Mouse (Mus musculus): ENCODE results near the gene Spa17.

Spa17 gene

GRCm38 (mm10) chr9:37613182-37613910 is at the start of gene Spa17:
TSS of gene Spa17 (minus strand) at chr9:37613722.
- peak; percentile 93 for DNase-seq

- DNase-seq: no peak
These were observed 49.7 kb upstream of the Spa17 start for GRCm38 (mm10) chr9:37663210-37663609.

GRCm38 (mm10) chr9:37659413-37659812 is 45.9 kb upstream of the Spa17 start:
- no peak for DNase-seq

DNA sequence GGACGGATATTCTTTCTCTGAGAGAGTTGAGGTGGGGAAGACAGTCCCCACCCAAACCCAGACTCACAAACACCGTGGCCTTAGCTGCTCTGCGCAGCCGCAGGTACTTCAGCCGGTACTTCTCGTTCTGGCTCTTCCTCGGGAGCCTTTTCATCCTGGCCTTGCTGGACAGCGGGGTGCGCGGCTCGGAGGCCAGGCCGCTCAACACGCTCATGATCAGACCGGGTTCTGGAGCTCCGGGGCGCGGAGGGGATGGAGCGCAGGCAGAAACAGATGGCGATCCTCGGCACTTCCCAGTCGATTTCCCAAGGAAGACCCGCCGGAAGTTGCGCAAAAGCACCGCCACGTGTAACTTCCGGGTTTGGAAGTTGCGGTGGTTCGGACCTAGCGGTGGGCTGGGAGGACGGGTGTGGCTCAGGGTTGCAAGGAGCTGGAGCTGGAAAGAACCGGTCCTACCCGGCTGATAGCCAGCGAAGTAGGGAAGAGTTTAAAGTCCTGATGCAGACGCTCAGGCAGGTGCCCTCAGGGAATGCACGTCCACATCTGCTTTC is 43.5 kb upstream of the Spa17 start, which contains the start of gene Tbrg1:
TSS of gene Tbrg1 (minus strand) at position 382 of the 551 bp plus-strand sequence.
- peak; percentile 73 for DNase-seq

DNA sequence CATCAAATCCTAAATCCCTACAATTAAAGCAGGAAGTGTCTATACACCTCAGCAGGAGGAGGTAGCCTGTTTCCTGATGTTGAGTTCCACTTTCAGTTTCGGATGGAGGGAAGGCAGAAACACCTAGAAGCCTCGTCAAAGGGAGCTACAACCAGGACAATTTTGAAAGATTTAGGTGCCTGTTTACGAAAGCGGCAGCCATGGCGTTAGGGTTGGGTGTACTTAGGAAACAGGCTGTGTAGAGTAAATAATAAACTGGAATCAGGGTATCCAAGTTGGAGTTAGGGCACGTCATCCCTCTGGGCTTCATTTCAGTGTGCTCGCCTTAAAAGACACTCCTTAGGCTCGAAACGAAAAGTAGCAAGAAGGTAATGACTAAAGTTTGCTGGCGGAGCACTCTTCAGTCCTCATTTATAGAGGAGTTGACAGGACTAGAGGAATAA is 42.9 kb upstream of the Spa17 start:
- DNase-seq: peak; percentile 50

DNA sequence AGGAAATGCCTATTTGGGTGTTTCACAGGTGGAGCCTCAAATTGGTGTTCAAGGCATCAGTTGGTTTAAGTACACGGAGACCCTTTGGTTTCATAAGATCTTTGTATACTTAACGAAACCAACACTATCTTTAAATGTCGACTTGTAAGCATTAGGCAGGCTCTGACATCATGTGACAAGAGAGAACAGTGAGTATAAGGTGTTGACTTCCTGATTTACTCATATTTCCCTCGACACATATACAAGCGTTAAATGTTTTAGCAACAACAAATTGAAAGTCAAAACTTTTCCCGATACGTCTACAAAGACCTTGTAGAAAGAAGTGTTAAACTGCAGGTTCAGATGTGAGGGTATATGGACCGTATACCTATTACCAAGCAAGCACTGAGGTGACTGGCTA is 42.4 kb upstream of the Spa17 start:
- DNase-seq: no peak

- no peak for DNase-seq
These were observed 40.3 kb upstream of the Spa17 start for GRCm38 (mm10) chr9:37653836-37654235.

GRCm38 (mm10) chr9:37650639-37651038 is 37.1 kb upstream of the Spa17 start:
- no peak for DNase-seq

GRCm38 (mm10) chr9:37646246-37646645 is 32.7 kb upstream of the Spa17 start:
- DNase-seq: no peak

DNA sequence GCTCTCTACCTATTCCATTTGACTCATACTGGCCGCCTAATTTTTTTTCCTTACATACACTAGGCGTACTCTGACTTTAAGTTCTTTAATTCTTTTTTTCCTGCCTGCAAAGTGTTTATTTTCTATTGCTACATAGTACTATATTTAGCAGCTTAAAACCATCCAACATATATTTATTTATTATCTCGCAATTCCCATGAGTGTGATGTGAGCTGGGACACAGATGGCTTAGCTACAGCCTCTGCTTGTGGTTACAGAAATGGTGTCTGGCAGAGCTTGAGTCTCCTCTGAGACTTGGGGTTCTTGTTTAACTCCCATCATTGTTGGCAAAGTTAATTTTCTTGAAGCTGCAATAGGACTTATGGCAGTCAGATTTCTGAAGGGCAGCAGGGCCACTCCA is 25.2 kb upstream of the Spa17 start:
- DNase-seq: no peak

DNA sequence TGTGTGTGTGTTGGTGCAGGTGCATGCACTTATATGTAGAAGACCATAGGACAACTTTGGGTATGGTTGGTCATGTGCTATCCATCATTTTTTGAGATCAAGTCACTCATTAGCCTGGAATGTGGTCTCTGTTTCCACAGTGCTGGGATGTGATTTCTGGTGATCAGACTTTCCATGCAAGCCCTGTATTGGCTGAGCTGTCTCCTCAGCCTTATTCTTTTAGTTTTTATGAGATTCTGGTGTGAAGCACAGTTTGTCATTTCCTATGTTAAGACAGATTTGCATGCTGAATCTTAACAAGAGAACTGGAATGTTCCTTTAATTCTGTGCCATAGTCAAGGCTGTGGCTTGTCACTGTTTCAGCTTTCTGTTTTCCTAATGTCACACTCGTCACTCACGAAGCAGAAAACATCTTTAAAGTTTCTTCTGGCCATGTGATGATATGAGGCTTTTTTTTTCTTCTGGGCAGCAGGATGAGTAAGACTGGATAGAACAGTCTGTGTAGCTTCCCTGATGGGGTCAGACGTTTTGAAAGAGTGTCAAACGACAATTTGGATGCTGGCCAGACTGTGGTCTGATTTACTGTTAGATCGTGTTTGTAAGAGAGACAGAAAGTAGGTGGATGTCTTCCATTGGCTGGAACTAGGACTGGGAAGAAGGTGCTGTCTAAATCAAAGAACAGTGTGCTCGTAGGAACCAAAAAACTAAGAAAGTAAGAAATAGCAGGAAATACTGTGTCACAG is 23.4 kb upstream of the Spa17 start:
- no peak for DNase-seq

DNA sequence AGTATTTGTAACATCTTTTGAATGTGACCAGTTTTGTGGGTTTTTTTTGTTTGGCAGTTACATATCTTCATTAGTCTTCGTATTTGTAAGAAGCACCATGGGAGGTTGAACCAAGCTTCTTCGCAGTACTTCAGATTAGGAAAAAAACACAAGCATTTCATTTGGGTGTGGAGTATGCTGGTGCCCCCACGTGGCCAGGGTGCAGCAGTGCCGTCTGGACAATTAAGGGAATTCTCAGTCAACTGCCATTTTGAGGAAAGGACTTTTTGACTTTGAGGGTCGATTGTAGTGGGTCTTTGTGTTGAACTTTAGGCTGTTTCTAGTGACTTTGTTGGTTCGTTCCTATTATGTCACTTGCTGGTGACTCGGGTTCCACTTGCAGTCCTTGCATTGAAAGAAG is 22.8 kb upstream of the Spa17 start:
- peak; percentile 43 for DNase-seq

DNA sequence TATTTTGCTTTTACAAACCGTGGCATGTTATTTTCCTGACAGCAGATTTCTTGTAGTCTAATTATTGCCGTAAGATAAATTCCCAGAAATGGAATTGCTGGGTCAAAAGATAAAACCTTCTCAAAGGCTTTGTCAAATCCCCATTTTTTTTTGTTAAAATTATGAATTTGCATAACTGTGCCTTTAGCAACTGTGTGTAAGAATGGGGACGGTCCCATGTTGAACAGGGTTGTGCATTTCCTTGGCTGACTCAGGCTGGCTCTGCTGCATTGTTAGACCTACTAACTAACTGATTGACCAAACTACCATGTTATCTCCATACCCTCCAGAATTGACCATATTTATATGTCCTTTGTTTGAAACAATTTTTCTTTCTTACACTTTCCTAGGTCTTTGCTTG is 20.7 kb upstream of the Spa17 start:
- no peak for DNase-seq

DNA sequence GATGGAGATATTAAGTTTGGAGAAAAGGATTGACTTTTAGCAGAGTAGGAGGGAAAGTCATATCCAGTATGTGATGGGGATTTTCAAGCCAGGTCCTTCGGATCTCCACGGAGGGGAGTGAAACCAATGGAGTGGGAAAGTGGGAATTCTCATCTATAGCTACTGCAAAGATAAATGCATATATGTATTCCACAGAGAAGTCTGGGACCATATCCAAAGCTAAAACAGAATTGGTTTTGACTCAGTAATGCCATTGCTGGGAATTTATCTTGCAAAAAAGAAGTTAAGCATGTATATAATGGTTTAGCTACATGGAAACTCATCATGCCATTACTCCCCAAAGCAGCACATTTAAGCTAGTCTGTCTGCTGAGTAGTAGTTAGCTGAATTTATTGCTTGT is 18.8 kb upstream of the Spa17 start:
- DNase-seq: no peak

DNA sequence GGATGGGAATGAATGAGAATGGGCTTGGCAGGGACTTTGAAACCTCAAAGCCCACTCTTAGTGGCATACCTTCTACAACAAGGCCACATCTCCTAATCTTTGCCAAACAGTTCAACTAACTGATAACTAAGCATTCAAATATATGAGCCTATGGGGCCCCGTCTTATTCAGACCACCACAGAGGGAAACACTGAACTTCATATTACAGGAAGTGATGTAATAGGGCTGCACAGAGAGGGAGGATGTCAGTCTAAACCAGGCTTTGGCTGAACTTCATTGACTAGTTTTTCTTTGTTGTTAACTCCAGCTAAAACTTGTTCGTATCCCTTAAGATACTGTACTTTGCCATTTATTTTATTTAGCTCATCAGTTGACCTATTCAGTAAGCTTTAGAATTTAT is 16.4 kb upstream of the Spa17 start:
- no peak for DNase-seq

DNA sequence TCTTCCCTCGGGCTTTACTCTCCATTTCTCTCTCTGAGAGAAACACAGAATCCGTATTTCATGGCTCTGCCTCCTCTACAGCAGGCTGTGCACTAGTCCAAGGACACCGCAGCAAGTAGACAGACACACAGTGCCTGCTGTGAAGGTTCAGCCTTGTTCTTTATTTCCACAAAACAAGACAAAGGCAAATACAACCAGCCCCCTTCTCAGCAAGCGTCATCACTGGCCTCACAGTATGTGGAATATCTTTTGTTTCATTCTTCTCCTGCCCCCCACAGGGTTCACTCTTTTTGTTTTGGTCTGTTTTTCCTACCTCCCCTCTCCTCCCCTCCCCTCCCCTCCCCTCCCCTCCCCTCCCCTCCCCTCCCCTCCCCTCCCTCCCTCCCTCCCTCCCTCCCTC is 15.1 kb upstream of the Spa17 start:
- DNase-seq: no peak

DNA sequence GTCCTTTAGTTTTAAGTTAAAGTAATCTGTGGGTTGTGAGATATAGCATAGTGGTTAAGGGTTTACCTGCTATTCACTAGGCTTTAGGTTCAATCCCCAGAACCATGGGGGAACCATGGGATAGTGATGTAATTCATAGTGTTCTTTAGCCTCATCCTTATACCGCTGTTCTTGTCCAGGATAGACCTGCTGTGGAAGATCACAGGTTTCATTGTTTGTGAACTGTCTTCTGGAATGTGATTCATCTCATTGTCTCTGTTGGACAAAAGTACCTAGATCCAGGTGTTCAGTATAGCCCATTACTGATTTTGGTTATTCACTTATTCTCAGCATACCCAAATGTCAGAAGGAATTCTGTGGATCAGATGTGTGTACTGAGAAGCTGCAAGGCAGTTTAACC is 13.7 kb upstream of the Spa17 start:
- no peak for DNase-seq

DNA sequence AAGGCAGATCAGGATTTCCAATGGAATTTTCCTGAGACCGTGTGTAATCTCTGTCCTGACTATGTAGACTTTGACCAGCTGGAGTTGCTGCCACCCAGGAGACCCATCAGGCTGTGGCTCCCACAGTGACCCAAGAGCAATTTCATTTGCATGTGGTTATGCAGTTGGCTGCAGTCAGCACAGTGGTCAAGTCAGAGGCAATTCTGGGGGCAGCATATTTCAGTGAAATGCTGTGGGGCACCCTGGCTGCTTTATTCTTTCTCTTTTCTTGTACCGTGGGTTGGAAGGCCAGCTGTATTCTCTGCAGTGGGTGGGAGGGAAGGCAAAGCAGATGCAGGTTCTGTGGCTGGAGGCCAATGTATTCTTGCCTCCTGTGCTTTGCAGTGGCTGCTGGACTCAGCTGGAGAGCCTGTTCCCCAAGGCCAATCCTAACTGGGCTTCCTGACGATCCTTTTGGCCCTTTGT is 12.6 kb upstream of the Spa17 start:
- DNase-seq: no peak

DNA sequence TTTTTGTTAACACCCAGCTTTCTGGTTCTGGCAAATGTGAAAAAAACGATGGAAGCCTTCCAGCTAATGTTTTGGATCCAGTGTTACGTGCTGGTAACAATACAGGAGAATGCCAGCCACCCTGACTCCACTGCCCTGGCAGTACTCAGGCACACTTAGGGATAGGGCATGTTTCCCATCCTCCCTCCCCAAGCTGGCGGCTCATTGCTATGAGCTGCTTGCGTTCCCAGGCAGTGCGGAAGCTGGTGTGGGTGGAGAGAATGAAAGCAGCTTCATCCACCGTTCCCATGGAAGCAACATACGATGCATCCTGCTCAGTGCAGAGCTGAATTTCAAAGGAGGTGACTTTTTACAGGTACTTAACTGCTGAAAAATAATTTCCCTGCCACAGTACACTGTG is 12.1 kb upstream of the Spa17 start:
- no peak for DNase-seq

DNA sequence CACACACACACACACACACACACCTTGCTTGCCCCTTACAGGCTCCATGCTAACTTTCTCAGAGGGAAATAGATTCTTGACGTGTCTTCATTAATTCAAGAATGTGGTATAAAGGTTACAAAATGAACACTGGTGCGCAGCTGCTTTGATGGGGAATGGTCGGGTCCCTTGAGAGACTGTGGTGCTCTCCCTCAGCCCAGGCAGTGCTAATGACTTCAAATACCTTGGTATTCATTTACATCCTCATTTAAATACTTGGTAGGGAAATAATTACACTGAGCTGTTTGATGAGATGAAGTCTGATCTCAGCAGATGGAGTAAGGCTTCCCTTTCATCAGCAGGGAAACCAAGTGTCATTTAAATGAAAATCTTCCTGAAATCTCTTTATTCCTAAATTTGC is 11.6 kb upstream of the Spa17 start:
- no peak for DNase-seq

- no peak for DNase-seq
These were observed 11.0 kb upstream of the Spa17 start for GRCm38 (mm10) chr9:37624502-37624901.

- no peak for DNase-seq
These were observed 10.5 kb upstream of the Spa17 start for GRCm38 (mm10) chr9:37623981-37624380.

- no peak for DNase-seq
These were observed 7.8 kb upstream of the Spa17 start for GRCm38 (mm10) chr9:37621290-37621689.

DNA sequence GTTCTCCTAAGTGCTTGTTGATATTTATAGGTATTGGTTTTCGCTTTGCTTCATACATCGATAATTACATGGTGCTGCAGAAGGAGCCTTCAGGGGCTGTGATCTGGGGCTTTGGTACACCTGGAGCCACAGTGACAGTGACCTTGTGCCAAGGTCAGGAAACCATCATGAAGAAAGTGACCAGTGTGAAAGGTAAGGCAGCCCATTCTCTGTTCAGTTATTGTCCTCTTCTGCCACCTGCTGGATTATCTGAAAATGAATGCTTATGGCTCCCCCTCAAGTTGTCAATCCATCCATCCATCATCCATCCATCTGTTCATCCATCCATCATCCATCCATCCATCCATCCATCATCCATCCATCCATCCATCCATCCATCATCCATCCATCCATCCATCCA is 3.2 kb upstream of the Spa17 start:
- DNase-seq: peak; percentile 25

All from thymus, postnatal 25 days (tissue).